ENCODE assay signal across 11 mouse cellular contexts in genomic region chr9:60226155-60226554, GRCm38 (mm10).
A peak's percentile ranks its signal among the peaks of the same experiment; 100 is the strongest.
DNase-seq lines count a peak whose midpoint lies in the region; ATAC-seq and TF ChIP-seq lines count a peak whose summit lies in the region.
"Had no signal": no experiment of that assay in that cellular context is flagged by ENCODE, and none has a peak within 500 bp of the region (broad histone marks: within the 10 kb centered on the region; RNA-seq: fewer than 3 reads in every experiment).

No protein-coding gene starts in this region.

- peak; percentile 20 to 44 for DNase-seq in left cerebral cortex, adult 2 months (ENCODE audit: extremely low spot score in 1 of 2, low spot score in 2 of 2)
- DNase-seq in left cerebral cortex, adult 11 months (ENCODE audit: low spot score), result no peak
- DNase-seq in layer of hippocampus, adult 9-11 months, result peak; percentile 70
- peak; percentile 45 for DNase-seq in right cerebral cortex, postnatal 4 days
- no peak for DNase-seq in testis, postnatal 10 days (ENCODE audit: low spot score)
- DNase-seq: gastrocnemius, postnatal 36 days; heart, postnatal 4 days; kidney, adult 8-10 months had no signal

- peak; percentile 87 for ATAC-seq in embryonic facial prominence, embryonic 15.5 days (ENCODE audit: insufficient number of reproducible peaks, low FRiP score, low TSS enrichment, low read depth)
- ATAC-seq in megakaryocyte-erythroid progenitor cell, adult 5-6 weeks (replicated peaks; ENCODE audit: low FRiP score, low TSS enrichment, poor library complexity, severe bottlenecking), result no peak

- no peaks in the 10 kb centered on the region for H3K27me3 ChIP-seq in embryonic facial prominence, embryonic 15.5 days

- TF ChIP-seq CTCF in left cerebral cortex, adult 2 months (IDR thresholded peaks at IDR 0.05), result no peak

- peak overlapping the region; percentile 32; the same call in 1 of the 2 replicates for H3K27ac ChIP-seq in left cerebral cortex, adult 2 months
- H3K27ac ChIP-seq in embryonic facial prominence, embryonic 15.5 days (replicated peaks), result peak overlapping the region; percentile 67

- no peaks in the 10 kb centered on the region for H3K9me3 ChIP-seq in embryonic facial prominence, embryonic 15.5 days (replicated peaks)

- 16% methylated on average over 14 of the region's 14 CpGs for WGBS in embryonic facial prominence, embryonic 15.5 days

- peaks cover 47% of the 10 kb centered on the region for H3K4me1 ChIP-seq in embryonic facial prominence, embryonic 15.5 days

- H3K36me3 ChIP-seq in embryonic facial prominence, embryonic 15.5 days, result no peaks in the 10 kb centered on the region

- no peak overlapping the region for H3K9ac ChIP-seq in embryonic facial prominence, embryonic 15.5 days

- no peak overlapping the region for H3K4me3 ChIP-seq in left cerebral cortex, adult 2 months
- H3K4me3 ChIP-seq in embryonic facial prominence, embryonic 15.5 days (replicated peaks), result no peak overlapping the region
- H3K4me3 ChIP-seq: myocyte had no signal

- peak overlapping the region; percentile 2; the same call in 1 of the 2 replicates for H3K4me2 ChIP-seq in embryonic facial prominence, embryonic 15.5 days (replicated peaks)

- intact Hi-C loops in left cerebral cortex, adult 2 months (cut with DNase I), result no loop called here

Comparison
In these comparisons a context has a peak if more than half of its experiments do, and no peak if none do; other contexts are left out.
1. DNase-seq: peak in left cerebral cortex, adult 2 months (2 of 2), layer of hippocampus, adult 9-11 months (single experiment) and right cerebral cortex, postnatal 4 days (single experiment); none in left cerebral cortex, adult 11 months (single experiment) and testis, postnatal 10 days (single experiment).